Mouse (Mus musculus): ENCODE measurements around the gene Cd33.

The Cd33 gene

DNA sequence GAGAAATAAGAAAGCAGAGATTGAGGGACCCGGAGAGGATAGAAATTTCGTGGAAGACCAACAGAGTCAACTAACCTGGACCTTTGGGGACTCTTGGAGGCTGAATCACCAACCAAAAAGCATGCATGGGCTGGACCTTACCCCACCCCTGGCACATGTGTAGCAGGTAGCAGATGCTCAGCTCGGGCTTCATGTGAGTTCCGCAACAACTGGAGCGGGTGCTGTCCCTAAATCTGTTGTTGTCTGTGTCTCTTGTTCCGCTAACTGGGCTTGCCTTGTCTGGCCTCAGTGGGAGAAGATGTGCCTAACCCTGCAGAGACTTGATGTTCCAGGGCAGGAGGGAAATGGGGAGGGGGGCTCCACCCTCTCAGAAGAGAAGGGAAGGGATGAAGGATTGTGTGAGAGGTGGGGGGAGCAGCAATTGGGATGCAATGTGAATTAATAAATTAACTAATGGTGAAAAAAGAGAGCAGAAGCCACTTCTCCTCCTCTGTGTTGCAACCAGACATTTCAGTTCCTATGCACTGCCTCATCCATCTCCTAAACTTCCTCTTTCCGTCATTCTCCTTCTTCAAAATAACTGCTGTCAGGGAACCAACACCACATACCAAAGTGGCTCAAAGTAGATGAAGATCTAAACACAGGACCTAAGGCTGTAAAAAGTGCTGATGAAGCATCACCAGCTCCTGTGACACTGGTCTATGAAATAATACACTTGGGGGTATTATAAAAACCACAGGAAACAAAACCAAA lies at the start of gene Cd33:
Cd33 (minus strand) TSS at position 204 of the 753 bp plus-strand sequence.
- DNase-seq (ENCODE audit: low read depth): no peak

DNA sequence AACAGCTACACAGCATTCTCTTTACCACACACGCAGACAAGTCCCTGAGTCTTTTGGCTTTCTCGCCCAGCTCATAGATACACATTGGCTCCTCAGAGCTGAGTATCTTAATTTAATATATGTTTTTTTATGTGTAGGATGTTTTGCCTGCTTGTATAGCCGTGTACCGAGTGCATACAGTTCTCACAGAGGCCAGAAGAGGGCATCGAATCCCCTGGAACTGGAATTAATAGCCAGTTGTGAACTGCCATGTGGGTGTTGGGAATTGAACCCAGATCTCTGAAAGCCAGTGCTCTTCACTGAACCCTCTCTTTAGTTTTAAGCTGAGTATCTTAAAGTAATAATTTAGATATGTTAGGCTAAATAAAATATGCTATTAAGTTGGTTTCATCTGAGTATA lies 40.6 kb upstream of the Cd33 start:
- no peak for DNase-seq (ENCODE audit: low read depth)

DNA sequence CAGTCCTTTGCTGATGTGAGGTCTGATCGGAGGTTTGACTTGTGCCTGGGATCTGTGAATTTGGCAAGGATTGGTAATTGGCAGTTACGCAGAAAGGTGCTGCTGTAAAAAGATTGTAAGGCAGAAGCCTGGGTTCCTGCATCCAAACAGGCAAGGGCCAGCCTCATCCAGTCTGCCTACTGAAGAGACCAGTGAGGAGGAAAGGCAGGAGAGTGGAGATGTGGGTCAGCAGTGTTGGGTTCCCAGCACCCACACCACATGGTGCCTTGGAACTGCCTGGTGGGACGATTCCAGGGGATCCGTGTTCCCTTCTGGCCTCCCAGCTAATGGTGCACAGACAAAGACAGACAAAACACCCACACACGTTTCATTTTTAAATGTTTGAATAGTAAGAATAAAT lies 36.3 kb upstream of the Cd33 start:
- DNase-seq (ENCODE audit: low read depth): no peak

DNA sequence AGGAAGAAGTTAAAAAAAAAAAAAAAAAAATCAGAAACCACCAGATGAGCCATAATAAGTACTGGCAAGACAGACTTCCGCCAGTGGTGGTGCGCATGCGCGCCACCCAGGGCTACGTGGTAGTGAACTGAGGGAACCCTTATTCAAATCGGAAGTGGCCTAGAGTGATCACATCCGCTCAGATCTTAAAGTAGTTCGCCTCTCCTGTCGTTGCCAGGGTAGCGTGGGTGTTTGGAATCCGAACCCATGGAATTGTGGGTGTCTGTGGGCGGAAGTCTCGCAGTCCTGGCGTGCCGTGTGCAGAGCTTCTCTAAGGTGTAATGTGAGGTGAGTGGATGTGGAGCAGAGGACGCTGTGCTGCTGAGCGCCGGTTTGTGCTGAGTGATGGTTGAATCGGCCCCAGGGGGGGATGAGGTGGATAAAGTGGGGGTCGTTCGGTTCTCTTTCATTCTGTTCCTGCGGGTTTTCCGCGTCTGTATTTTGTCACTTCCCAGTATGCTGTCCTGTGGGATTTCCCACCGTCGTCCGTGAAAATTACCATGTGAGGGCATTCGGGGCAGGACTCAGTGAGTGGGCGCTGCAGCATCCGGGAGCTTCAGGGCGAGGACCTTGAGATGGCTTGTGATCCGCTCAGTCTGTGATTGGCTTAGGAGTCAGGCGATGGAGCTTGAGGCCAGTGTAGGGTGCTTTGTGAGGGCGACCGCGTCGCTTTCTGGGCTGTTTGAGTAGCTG lies 35.4 kb upstream of the Cd33 start, which contains the start of gene Zfp719:
Zfp719 (plus strand) TSS at position 171 of the 732 bp plus-strand sequence.
- peak; percentile 95 for DNase-seq (ENCODE audit: low read depth)

DNA sequence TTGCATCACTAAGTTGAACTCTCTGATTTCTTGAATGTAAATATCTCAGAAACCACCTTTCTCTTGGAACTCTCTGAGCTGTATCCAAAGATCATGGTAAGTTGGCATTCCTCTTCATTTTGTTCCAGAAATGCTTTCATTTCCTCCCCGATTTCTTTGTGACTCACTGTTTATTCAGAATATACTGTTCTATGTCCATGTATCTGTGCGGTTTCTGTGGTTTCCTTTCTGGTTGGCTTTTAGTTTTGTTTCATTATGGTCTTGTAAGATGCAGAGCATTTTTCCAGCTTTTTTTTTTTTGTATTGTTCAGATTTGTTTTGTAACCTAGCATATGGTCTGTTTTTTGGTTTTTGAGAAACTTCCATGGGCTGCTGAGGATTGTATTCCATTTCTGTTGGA lies 27.0 kb upstream of the Cd33 start:
- no peak for DNase-seq (ENCODE audit: low read depth)

DNA sequence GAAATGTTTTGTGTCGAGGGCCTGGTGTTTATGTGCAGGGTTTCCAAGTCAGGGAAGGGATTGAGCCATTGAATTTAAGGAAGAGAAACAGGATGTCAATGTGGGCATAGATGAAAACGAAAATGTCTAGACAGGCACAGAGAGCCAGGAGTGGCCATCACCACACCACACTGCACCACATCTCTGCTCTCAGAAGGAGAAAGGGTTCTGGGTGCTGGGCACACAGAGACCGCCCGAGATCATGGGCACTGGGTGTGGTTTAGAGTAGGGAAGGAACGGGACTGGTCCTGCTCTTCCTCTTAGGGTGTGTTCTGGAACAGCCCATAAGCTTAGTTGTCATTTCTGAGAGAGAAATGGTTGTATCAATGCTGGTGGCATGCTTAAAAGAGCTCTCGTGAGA lies 19.1 kb upstream of the Cd33 start:
- DNase-seq (ENCODE audit: low read depth): no peak

DNA sequence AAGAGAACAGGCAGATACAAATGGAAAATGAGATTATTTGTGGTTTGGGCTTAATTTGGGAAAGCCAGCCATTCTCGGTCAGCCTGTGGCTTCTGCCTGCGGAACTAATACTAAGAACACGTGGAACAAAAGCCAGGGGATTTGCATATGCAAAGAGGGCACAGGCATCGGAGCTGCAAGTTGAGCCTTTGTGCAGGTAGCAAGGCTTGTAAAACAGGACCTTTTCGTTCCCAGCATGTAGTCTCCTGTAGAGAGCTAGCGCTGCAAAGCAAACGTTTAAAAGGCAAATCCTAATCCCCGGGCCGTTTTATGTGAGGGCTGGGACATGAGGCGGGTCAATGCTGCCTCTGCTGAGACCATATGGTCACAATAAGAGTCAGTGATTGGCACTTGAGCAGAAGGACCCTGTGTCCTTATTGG lies 18.4 kb upstream of the Cd33 start:
- DNase-seq (ENCODE audit: low read depth): no peak

DNA sequence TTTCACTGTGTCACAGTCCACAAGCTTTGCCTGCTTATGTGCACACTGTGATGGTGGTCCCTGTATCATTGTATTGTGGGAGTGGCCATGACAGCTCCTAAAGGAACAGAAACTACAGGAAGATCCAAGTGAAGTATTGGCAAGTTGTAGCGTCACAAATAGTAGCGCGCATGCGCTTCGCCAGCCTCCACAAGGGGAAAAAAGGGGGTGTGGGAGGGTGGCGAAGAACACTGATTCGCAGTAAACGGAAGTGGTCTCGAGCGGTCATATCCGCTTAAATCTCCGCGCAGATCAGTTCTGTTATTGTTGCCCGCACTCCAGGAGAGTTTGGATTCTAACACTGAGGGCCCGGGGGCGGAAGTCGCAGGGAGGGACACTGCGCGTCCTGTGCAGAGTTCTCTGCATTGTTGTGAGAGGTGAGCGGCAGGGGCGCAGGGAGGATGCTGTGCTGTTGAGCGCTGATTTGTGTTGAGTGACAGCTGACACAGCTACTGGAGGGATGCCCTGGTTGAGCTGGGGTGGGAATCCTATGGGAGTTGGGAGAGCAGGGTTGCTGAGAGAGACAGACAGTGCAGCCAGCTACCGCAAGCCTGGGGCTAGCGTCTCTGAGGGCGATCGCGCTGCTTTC lies 17.9 kb upstream of the Cd33 start, which contains the start of gene Zfp658:
Zfp658 (plus strand) TSS at position 251 of the 628 bp plus-strand sequence.
- DNase-seq (ENCODE audit: low read depth): peak; percentile 75

DNA sequence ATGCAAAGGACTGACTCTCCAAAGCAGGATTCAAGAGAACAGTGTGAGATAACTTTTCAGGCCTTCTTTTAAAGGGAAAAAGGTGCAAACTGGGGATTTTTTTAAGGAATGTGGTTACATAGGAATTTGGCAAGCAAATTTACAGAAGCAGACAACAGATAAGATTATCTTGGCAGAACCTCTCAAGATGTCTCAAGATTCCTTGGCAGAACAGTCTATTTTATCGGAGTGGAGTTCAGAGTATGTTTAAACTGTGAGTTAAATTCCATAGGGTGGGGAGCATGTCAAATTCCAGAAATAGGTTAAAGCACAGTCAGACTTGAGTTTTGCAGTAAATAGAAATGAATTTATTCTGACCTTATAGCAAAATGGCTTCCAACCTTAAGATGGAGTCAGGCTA lies 12.7 kb upstream of the Cd33 start:
- no peak for DNase-seq (ENCODE audit: low read depth)

DNA sequence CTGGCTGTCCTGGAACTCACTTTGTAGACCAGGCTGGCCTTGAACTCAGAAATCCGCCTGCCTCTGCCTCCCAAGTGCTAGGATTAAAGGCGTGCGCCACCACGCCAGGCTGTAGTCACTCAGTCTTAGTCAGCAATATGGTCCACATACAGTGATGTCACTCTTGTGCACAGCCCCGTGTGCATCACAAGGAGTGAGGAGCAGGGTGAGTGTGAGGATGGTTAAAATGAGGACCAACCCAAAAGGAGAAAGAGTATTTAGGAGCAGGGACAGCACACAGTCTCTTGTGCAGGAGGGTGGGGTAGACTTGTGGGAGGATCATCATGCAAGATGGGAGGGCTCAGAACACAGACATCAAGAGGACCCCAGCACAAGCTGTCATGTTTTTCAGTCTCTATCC lies 11.1 kb upstream of the Cd33 start:
- no peak for DNase-seq (ENCODE audit: low read depth)

DNA sequence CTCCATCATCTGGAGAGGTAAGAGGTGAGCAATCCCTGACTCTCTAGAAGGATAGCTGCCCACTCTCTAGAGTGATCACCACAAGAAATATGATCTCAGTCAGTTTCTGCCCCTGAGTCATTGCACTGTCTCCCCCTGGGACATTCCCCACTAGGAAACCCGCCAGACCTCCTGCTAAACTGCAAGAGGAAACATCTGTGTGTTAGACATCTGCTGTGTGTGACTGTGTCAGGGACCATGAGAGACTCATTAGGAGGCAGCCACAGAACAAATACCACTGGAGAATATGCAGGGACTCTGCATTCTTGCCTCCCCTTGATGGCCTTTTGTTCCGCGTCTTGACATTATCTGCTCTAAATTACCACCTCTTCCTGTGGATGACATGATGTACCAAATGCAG lies 10.3 kb upstream of the Cd33 start:
- peak; percentile 26 for DNase-seq (ENCODE audit: low read depth)

DNA sequence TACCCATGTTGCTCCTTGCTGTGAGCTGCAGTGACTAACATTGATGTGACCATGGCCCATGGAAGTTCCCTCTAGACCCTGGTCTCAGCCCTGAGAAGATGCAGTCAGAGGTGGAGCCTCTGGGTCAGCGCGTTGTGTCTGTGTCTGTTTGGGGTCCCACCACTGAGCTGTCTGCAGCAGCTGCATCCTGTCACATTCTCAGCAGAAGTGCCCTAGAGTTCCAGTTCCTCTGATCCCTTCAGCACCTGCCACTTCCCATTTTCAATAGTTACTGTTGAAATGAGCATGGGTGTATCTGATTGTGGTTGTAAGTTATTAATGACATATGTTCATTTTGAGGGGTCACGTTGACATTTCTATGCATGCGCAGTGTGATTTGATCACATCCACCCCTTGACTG lies 8.9 kb upstream of the Cd33 start:
- no peak for DNase-seq (ENCODE audit: low read depth)

DNA sequence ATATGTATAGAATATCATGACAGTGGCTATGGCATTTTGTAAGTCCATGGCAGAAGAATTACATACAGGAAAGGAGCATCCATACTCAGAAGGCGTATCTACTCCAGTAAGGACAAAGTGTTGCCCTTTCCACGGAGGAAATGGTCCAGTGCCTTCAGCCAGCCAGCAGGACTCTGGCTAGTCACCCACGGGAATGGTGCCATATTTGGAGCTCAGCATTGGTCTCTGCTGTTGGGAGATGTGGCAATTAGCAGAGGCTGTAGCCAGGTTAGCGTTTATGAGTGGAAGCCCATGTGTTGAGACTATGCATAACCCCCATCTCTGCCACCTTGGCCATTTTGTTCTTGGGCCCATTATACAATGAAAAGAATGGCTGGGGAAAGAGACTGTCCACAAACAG lies 4.0 kb upstream of the Cd33 start:
- DNase-seq (ENCODE audit: low read depth): no peak

DNA sequence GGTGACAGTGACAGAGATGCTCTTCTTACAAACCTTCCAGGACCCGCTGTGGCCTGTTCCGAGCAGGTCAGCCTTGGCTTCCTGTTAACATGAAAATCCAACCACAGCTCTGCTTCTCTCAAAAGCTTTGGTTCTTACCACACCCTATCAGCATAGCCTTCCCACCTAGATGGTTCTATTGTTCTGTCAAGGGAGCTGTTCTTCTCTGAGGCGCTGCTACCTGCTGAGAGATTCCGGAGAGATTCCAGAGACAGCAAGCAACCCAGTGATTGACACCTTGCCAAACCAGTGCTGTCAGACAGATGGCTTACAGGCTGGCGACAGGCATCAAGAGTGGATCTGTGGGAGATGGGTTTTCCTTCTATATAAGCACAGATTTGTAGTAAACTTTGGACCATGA lies 3.4 kb upstream of the Cd33 start:
- DNase-seq (ENCODE audit: low read depth): no peak

DNA sequence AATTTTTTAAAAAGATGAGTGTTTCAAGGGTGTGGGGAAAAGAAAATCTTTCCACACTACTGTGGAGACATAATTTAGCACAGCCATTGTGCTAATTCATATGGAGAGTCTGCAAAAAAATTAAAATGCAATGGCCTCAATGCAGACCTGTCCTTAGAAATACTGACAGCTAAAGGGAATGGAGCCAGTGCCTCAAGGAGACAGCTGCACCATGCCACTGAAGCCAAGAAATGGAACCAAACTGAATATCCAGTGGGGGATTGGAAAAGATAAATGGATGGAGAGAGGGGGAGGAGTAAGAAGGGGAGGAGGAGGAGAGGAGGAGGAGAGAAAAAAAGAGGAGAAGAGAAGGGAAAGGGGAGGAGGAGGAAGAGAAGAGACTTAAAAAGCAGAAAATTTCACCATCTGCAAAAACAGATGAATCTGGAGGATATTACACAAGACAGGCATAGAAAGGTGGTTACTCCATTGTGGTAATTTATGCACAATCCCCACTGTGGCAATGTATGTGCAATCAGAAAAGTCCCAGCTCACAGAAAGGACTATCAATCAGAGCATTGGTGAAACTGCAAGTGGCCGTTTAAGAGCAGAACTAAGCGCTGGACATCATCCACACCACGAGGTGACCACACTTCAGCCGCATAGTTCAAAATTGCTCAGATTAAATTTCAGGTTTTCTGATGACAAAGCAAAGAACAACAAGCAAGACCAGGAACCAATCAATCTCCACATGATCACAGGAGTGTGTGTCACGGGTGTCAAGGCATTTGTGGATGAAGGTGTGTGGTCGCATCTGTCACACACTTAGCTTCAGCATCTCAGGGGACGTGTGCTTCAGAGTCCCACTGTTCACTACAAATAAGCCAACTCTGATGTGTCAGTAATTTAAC lies 1.7 kb upstream of the Cd33 start:
- no peak for DNase-seq (ENCODE audit: low read depth)

DNA sequence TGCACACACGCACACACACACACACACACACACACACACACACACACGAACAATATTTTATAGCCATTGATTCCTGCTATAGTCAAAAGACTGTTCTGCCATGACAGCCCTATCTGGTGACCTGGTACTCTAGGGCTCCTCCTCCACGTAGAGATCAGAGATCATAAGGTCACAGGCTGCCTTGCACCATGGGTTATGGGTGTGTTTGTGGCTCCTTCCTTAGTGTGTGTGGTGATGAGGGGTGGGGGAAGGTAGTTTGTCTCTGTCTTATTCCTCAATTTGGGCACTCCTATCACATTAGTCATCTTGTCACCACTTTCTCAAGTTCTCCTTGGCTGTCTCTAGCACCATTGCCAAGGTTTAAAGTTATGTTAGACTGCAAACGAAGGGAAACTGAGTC lies 5.7 kb downstream of the Cd33 start:
- no peak for DNase-seq (ENCODE audit: low read depth)

DNA sequence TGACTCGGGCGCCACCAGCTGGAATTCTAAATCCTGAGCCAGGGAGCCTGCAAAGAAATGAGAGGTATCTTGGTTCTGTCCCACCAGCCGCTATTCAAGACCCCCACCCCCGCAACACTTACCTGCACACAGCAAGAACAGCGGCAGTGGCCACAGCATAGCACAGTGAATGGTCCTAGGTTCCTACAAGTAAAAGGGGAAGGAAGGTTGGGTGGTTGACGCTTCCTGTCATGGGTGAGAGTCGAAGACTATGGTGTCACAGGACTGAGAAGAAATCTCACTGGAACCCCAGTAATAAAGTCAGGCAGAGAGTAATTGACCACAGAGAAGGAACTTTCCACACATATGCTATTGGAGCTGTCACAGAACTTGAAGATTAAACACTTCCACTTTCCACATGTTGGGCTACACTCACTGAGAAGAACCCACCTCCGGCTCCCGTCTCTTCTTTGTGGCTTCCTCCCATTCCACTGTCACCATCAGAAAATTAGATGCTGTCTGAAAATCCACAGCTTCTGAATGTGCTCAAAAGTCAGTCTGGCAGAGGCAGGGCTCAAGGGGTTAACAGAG lies 11.2 kb downstream of the Cd33 start:
- DNase-seq (ENCODE audit: low read depth): no peak

DNA sequence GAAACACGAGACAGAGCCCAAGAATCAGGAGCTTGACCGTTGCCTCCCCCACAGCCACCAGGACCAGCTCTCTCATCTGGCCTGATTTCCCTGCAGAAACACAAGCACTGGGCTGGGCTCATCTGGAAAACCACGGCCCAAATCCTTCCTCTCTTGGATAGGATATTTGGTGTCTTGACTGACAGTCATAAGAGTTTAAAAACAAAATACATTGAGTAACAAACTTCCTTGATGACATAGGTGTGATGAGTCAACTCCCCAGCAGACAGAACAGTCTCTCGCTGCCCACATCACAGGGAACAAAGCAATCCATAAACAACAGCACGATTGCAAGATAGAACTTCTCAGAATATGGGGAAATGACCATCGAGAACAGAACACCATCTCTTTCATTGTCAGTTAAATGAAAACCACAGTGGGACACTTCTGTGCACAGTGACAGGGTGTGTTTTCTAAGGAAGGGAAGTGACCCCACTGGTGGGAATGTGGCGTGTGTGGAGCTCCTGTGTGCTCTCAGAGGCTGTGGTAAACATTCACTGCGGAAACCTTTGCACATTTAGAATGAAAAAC lies 13.9 kb downstream of the Cd33 start:
- DNase-seq (ENCODE audit: low read depth): peak; percentile 17

DNA sequence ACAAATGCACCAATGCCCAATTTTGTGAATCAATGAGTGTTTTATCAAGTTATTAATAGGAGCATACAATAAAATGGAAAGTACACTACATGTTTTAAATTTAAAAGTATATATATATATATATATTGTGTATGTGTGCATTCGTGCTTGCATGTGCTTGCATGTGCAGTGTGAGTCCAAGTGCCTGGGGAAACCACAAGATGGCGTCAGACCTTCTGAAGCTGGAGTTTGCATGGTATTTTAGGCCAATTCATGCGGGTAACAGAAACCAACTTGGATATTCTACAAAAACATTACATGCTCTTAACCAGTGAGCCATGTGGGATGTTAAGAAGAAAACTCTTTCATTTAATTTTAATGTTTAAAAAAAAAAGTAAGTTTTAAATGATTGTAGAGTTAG lies 18.9 kb downstream of the Cd33 start:
- no peak for DNase-seq (ENCODE audit: low read depth)

DNA sequence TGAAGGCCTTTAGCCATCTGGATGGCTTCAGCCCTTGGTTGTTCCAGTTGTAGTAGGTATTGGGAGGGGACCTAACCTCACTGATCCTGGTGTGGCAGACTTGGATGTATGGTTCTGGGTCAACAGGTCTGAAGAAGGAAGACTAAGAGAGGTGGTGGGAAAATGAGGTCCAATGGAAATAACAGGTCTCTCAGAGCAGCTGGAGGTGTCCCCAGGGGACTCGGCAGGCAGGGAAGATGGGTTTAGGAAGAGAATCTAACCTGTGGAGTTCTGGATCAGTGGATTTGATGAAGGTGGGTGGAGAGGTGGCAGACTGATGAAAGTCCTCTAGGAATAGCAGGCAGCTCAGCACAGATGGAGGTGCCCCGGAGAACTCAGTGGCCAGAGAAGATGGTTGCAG lies 21.5 kb downstream of the Cd33 start:
- DNase-seq (ENCODE audit: low read depth): no peak

DNA sequence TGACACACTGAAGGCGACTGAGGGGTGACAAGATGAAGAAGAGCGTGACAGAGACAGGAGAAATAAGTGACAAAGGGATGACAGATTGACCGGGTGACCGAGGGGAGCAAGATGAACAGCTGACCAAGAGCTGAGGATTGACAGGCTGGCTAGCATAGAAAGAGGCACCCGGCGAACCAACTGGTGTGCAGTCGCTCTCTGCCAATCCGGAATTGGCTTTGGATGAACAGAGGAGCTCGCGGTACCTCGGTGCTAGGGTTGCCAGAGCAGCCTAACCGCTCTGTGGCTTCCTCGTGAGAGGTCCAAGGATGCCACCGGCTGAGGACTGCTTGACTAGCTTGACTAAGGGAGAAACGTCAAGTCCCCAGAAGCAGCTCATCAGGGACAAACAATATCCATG lies 25.9 kb downstream of the Cd33 start:
- DNase-seq (ENCODE audit: low read depth): no peak
